8 mouse cellular contexts compared by ENCODE assay signal in genomic region chr4:149307596-149308490, GRCm38 (mm10). TPM values are rescaled to one million over a fixed set of nuclear protein-coding genes. Genes with fewer than 3 reads are reported as not detected.
DNase-seq lines count a peak whose midpoint lies in the region; ATAC-seq and TF ChIP-seq lines count a peak whose summit lies in the region.

Gene Kif1b, minus strand, starts transcription at chr4:149307693.

- ATAC-seq in embryonic facial prominence, embryonic 15.5 days (ENCODE audit: insufficient number of reproducible peaks, low FRiP score, low TSS enrichment, low read depth) = peak; percentile 97
- ATAC-seq in kidney, embryonic 14.5 days (ENCODE audit: low FRiP score, low TSS enrichment) = peak; percentile 99
- ATAC-seq in limb, embryonic 15.5 days (ENCODE audit: insufficient number of reproducible peaks, low FRiP score, low TSS enrichment, low read depth) = peak; percentile 97

- peak within 1 kb of the TSS; percentile 60 for H3K4me3 ChIP-seq in bone marrow, adult 2 months (replicated peaks; ENCODE audit: control insufficient read depth, low read depth, low read length)
- peak within 1 kb of the TSS; percentile 90 for H3K4me3 ChIP-seq in embryonic facial prominence, embryonic 15.5 days (replicated peaks)
- peak within 1 kb of the TSS; percentile 96 for H3K4me3 ChIP-seq in kidney, embryonic 14.5 days (ENCODE audit: low read length)
- peak within 1 kb of the TSS; percentile 81 for H3K4me3 ChIP-seq in limb, embryonic 15.5 days

- no peaks in the 10 kb centered on the region for H3K27me3 ChIP-seq in embryonic facial prominence, embryonic 15.5 days
- no peaks in the 10 kb centered on the region for H3K27me3 ChIP-seq in kidney, embryonic 14.5 days (ENCODE audit: control insufficient read depth, insufficient read depth, low read length)
- H3K27me3 ChIP-seq in limb, embryonic 15.5 days = no peaks in the 10 kb centered on the region

- H3K9me3 ChIP-seq in embryonic facial prominence, embryonic 15.5 days (replicated peaks) = no peaks in the 10 kb centered on the region
- H3K9me3 ChIP-seq in kidney, embryonic 14.5 days (ENCODE audit: control insufficient read depth, low read length) = no peaks in the 10 kb centered on the region
- H3K9me3 ChIP-seq in limb, embryonic 15.5 days = no peaks in the 10 kb centered on the region

- peak; percentile 74; the same call in 1 of the 2 replicates for TF ChIP-seq POLR2A in bone marrow, adult 2 months (IDR thresholded peaks at IDR 0.05; ENCODE audit: borderline replicate concordance, control insufficient read depth, low read depth, low read length)

- peak within 1 kb of the TSS; percentile 84 for H3K4me2 ChIP-seq in embryonic facial prominence, embryonic 15.5 days (replicated peaks)
- peak within 1 kb of the TSS; percentile 76 for H3K4me2 ChIP-seq in kidney, embryonic 14.5 days (replicated peaks; ENCODE audit: low read depth, low read length)
- peak within 1 kb of the TSS; percentile 76 for H3K4me2 ChIP-seq in limb, embryonic 15.5 days

- peak; percentile 95 for DNase-seq in 416B (ENCODE audit: low read depth)
- DNase-seq in heart, adult 9 months (ENCODE audit: low spot score in 2 of 2) = peak; percentile 98
- DNase-seq in monocyte, adult 2 months (ENCODE audit: low read depth in 1 of 2, low spot score in 2 of 2) = peak; percentile 90 to 97
- peak; percentile 94 to 95 for DNase-seq in spleen, postnatal 36 days (ENCODE audit: low spot score in 2 of 2)

- peak within 1 kb of the TSS; percentile 74 for H3K27ac ChIP-seq in bone marrow, adult 2 months (ENCODE audit: control insufficient read depth, insufficient read depth, low read depth, low read length, poor library complexity)
- H3K27ac ChIP-seq in embryonic facial prominence, embryonic 15.5 days (replicated peaks) = peak within 1 kb of the TSS; percentile 94
- H3K27ac ChIP-seq in kidney, embryonic 14.5 days (ENCODE audit: low read depth, low read length) = peak within 1 kb of the TSS; percentile 90
- H3K27ac ChIP-seq in limb, embryonic 15.5 days = peak within 1 kb of the TSS; percentile 94

- WGBS in bone marrow, adult 2 months = 1% methylated on average over 79 of the region's 79 CpGs
- under 1% methylated on average over 73 of the region's 79 CpGs for WGBS in embryonic facial prominence, embryonic 15.5 days
- WGBS in kidney, embryonic 14.5 days = under 1% methylated on average over 79 of the region's 79 CpGs
- under 1% methylated on average over 79 of the region's 79 CpGs for whole genome bisulfite sequencing in limb, embryonic 15.5 days

- no peaks in the 10 kb centered on the region for H3K36me3 ChIP-seq in embryonic facial prominence, embryonic 15.5 days
- no peaks in the 10 kb centered on the region for H3K36me3 ChIP-seq in kidney, embryonic 14.5 days (ENCODE audit: control insufficient read depth, insufficient read depth, low read length)
- H3K36me3 ChIP-seq in limb, embryonic 15.5 days = no peaks in the 10 kb centered on the region

- peak; percentile 89 for TF ChIP-seq CTCF in bone marrow, adult 2 months (IDR thresholded peaks at IDR 0.05; ENCODE audit: control insufficient read depth, insufficient read depth, low read length)

- peak within 1 kb of the TSS; percentile 90 for H3K9ac ChIP-seq in embryonic facial prominence, embryonic 15.5 days
- H3K9ac ChIP-seq in kidney, embryonic 14.5 days (ENCODE audit: low read depth, low read length) = peak within 1 kb of the TSS; percentile 93
- peak within 1 kb of the TSS; percentile 96 for H3K9ac ChIP-seq in limb, embryonic 15.5 days

- H3K4me1 ChIP-seq in bone marrow, adult 2 months (ENCODE audit: control insufficient read depth, insufficient read depth, low read length) = peaks cover 2% of the 10 kb centered on the region; the same call in 1 of the 2 replicates
- H3K4me1 ChIP-seq in embryonic facial prominence, embryonic 15.5 days = peaks cover 28% of the 10 kb centered on the region
- H3K4me1 ChIP-seq in kidney, embryonic 14.5 days (ENCODE audit: control insufficient read depth, insufficient read depth, low read length) = peaks cover 13% of the 10 kb centered on the region; the same call in 1 of the 2 replicates
- peaks cover 13% of the 10 kb centered on the region for H3K4me1 ChIP-seq in limb, embryonic 15.5 days

RNA-seq across cellular contexts. Expression of gene Kif1b, which starts in this region (rescaled TPM):
- polyA plus RNA-seq in bone marrow, adult 2 months (2011; ENCODE audit: insufficient read depth, insufficient read length, low replicate concordance, missing spikeins) = 3.1 and 11.5 TPM in 2 replicates
- polyA plus RNA-seq in embryonic facial prominence, embryonic 15.5 days (2015; fragmentation: Nextera tagmentation; extraction: Ambion mirVana) = 41.2 and 48.8 TPM in 2 replicates
- polyA plus RNA-seq in kidney, embryonic 14.5 days (2014; fragmentation: Nextera tagmentation; extraction: Ambion mirVana) = 25.6 and 35.7 TPM in 2 replicates
- polyA plus RNA-seq in limb, embryonic 15.5 days (2015; fragmentation: Nextera tagmentation; extraction: Ambion mirVana) = 41.6 and 47.3 TPM in 2 replicates

Comparison
In these comparisons a context has a peak if more than half of its experiments do, and no peak if none do; other contexts are left out.
1. Peak in every context shown above with its lines: DNase-seq, ATAC-seq, H3K4me3 ChIP-seq and H3K27ac ChIP-seq.